Mouse (Mus musculus) lung, embryonic 15.5 days (tissue): Measurements from ENCODE around the gene Oas3. TPM values are rescaled to one million over a fixed set of nuclear protein-coding genes. Genes with fewer than 3 reads are reported as not detected.
A peak's percentile ranks its signal among the peaks of the same experiment; 100 is the strongest.

Experiments used
- ATAC-seq: fragments of 200-750 bp; cut with Nextera tagmentation; 2 replicates; pipeline ENCODE4 v1.8.0; 2017; ENCODE audit warnings: moderate number of reproducible peaks, borderline replicate concordance; ENCODE audit not compliant: low FRiP score, low TSS enrichment; ENCODE audit errors: extremely low read depth
- H3K27ac ChIP-seq: fragments of 300-500 bp; sonication (generic); 2 replicates; pipeline ENCODE4 v1.5.1; 2015; ENCODE audit warnings: moderate library complexity, mild to moderate bottlenecking, inconsistent platforms
- H3K27me3 ChIP-seq: fragments of 300-500 bp; sonication (generic); 2 replicates; pipeline ENCODE4 v1.6.1; 2015; ENCODE audit warnings: inconsistent platforms
- H3K36me3 ChIP-seq: fragments of 300-500 bp; sonication (generic); 2 replicates; pipeline ENCODE4 v1.6.1; 2015; ENCODE audit warnings: inconsistent platforms
- H3K4me1 ChIP-seq: fragments of 300-500 bp; sonication (generic); 2 replicates; pipeline ENCODE4 v1.6.1; 2015; ENCODE audit warnings: inconsistent platforms
- H3K4me2 ChIP-seq: fragments of 300-500 bp; sonication (generic); 2 replicates; pipeline ENCODE4 v1.6.1; 2015; ENCODE audit warnings: inconsistent platforms, mild to moderate bottlenecking, moderate library complexity
- H3K4me3 ChIP-seq: fragments of 300-500 bp; sonication (generic); 2 replicates; pipeline ENCODE4 v1.5.1; 2015; ENCODE audit warnings: mild to moderate bottlenecking, inconsistent platforms
- H3K9ac ChIP-seq: fragments of 300-500 bp; sonication (generic); 2 replicates; pipeline ENCODE4 v1.6.1; 2015; ENCODE audit warnings: inconsistent platforms
- H3K9me3 ChIP-seq: fragments of 300-500 bp; sonication (generic); 2 replicates; pipeline ENCODE4 v1.6.1; 2016; ENCODE audit warnings: inconsistent platforms
- WGBS: fragments of 180-500 bp; shearing (Covaris S2); methylation state at CpG from one replicate; pipeline ENCODE4 v1.1.7; 2015; 5-methylcytosine and 5-hydroxymethylcytosine counted together
- polyA plus RNA-seq: library from polyadenylated mRNA; unstranded; fragments of >200 nt; fragmentation: Nextera tagmentation; extraction: Ambion mirVana; gene quantifications from 2 replicates; pipeline ENCODE4 v1.2.1, GENCODE M21; 2015

Oas3 gene
- polyA plus RNA-seq, 1 experiment from 2014 or later = 0.12 TPM

- H3K27me3 ChIP-seq = peaks cover 72% of the 10 kb centered on the region
Measured at GRCm38 (mm10) chr5:120712721-120713120, 64.7 kb downstream of the Oas3 start.

GRCm38 (mm10) chr5:120711827-120712226 lies 65.6 kb downstream of the Oas3 start, which contains the start of gene Dtx1:
TSS of gene Dtx1 (minus strand) at chr5:120711927.
- H3K9me3 ChIP-seq = no peaks in the 10 kb centered on the region
- H3K9ac ChIP-seq = peak within 1 kb of the TSS; percentile 6; the same call in 1 of the 2 replicates
- peak within 1 kb of the TSS; percentile 72 for H3K4me2 ChIP-seq
- no peak within 1 kb of the TSS for H3K27ac ChIP-seq
- peaks cover 73% of the 10 kb centered on the region for H3K27me3 ChIP-seq
- ATAC-seq = no peak
- 38% methylated on average over 3 of the region's 3 CpGs for WGBS
- peak within 1 kb of the TSS; percentile 40 for H3K4me3 ChIP-seq
- peaks cover 21% of the 10 kb centered on the region for H3K4me1 ChIP-seq
- H3K36me3 ChIP-seq = no peaks in the 10 kb centered on the region

More at GRCm38 (mm10) chr5:120712721-120713120, 64.7 kb downstream of the Oas3 start:
- no peak overlapping the region for H3K4me2 ChIP-seq
- no peak overlapping the region for H3K4me3 ChIP-seq
- no peaks in the 10 kb centered on the region for H3K36me3 ChIP-seq
- no peaks in the 10 kb centered on the region for H3K9me3 ChIP-seq
- H3K4me1 ChIP-seq = peaks cover 21% of the 10 kb centered on the region
- H3K9ac ChIP-seq = no peak overlapping the region
- 64% methylated on average over 8 of the region's 8 CpGs for WGBS
- no peak overlapping the region for H3K27ac ChIP-seq
- no peak for ATAC-seq

GRCm38 (mm10) chr5:120711416-120711815 lies 66.0 kb downstream of the Oas3 start:
- Histone ChIP-seq H3K9ac (peak overlapping the region; percentile 6; the same call in 1 of the 2 replicates), H3K4me3 (peak overlapping the region; percentile 40), H3K27me3 (peaks cover 77% of the 10 kb centered on the region), H3K4me2 (peak overlapping the region; percentile 72), H3K27ac (no peak overlapping the region), H3K36me3 (no peaks in the 10 kb centered on the region), H3K4me1 (peaks cover 21% of the 10 kb centered on the region), H3K9me3 (no peaks in the 10 kb centered on the region)
- WGBS = 1% methylated on average over 40 of the region's 43 CpGs
- ATAC-seq = no peak

- peaks cover 21% of the 10 kb centered on the region for H3K4me1 ChIP-seq
- no peaks in the 10 kb centered on the region for H3K36me3 ChIP-seq
- H3K4me3 ChIP-seq = peak overlapping the region; percentile 40
- no peaks in the 10 kb centered on the region for H3K9me3 ChIP-seq
- H3K9ac ChIP-seq = peak overlapping the region; percentile 24; the same call in 1 of the 2 replicates
- no peak for ATAC-seq
- H3K27me3 ChIP-seq = peaks cover 80% of the 10 kb centered on the region
- no peak overlapping the region for H3K27ac ChIP-seq
- WGBS = 1% methylated on average over 28 of the region's 34 CpGs
- peak overlapping the region; percentile 72 for H3K4me2 ChIP-seq
Measured at GRCm38 (mm10) chr5:120710826-120711248, 66.6 kb downstream of the Oas3 start.

- peak; percentile 61 for ATAC-seq
- H3K27me3 ChIP-seq = peaks cover 80% of the 10 kb centered on the region
Measured at GRCm38 (mm10) chr5:120710161-120710825, 67.2 kb downstream of the Oas3 start.

GRCm38 (mm10) chr5:120706976-120707375 lies 70.5 kb downstream of the Oas3 start:
- Histone ChIP-seq H3K27me3 (peaks cover 52% of the 10 kb centered on the region), H3K4me2 (no peak overlapping the region), H3K9ac (no peak overlapping the region), H3K9me3 (no peaks in the 10 kb centered on the region), H3K27ac (no peak overlapping the region), H3K4me1 (peaks cover 21% of the 10 kb centered on the region), H3K4me3 (no peak overlapping the region), H3K36me3 (no peaks in the 10 kb centered on the region)
- 38% methylated on average over 13 of the region's 13 CpGs for WGBS
- no peak for ATAC-seq

More at GRCm38 (mm10) chr5:120710161-120710825, 67.2 kb downstream of the Oas3 start:
- H3K4me3 ChIP-seq = peak overlapping the region; percentile 40
- H3K4me2 ChIP-seq = peak overlapping the region; percentile 72
- H3K9ac ChIP-seq = peak overlapping the region; percentile 24
- H3K4me1 ChIP-seq = peaks cover 21% of the 10 kb centered on the region
- WGBS = 2% methylated on average over 40 of the region's 40 CpGs
- no peaks in the 10 kb centered on the region for H3K36me3 ChIP-seq
- H3K27ac ChIP-seq = no peak overlapping the region
- H3K9me3 ChIP-seq = no peaks in the 10 kb centered on the region

- H3K9ac ChIP-seq = no peak overlapping the region
- no peak overlapping the region for H3K4me2 ChIP-seq
- H3K4me3 ChIP-seq = no peak overlapping the region
- no peaks in the 10 kb centered on the region for H3K9me3 ChIP-seq
- peaks cover 48% of the 10 kb centered on the region for H3K27me3 ChIP-seq
- WGBS = 4% methylated on average over 16 of the region's 16 CpGs
- peaks cover 19% of the 10 kb centered on the region for H3K4me1 ChIP-seq
- ATAC-seq = no peak
- no peak overlapping the region for H3K27ac ChIP-seq
- H3K36me3 ChIP-seq = no peaks in the 10 kb centered on the region
Measured at GRCm38 (mm10) chr5:120706541-120706940, 70.9 kb downstream of the Oas3 start.

GRCm38 (mm10) chr5:120704421-120704820 lies 73.0 kb downstream of the Oas3 start:
- no peaks in the 10 kb centered on the region for H3K4me1 ChIP-seq
- no peak overlapping the region for H3K4me2 ChIP-seq
- no peak for ATAC-seq
- peaks cover 41% of the 10 kb centered on the region for H3K27me3 ChIP-seq
- H3K9me3 ChIP-seq = no peaks in the 10 kb centered on the region
- WGBS = 46% methylated on average over 6 of the region's 6 CpGs
- no peaks in the 10 kb centered on the region for H3K36me3 ChIP-seq
- no peak overlapping the region for H3K9ac ChIP-seq
- H3K4me3 ChIP-seq = no peak overlapping the region
- no peak overlapping the region for H3K27ac ChIP-seq

- Histone ChIP-seq H3K9me3 (no peaks in the 10 kb centered on the region), H3K27me3 (peaks cover 35% of the 10 kb centered on the region), H3K27ac (no peak overlapping the region), H3K36me3 (no peaks in the 10 kb centered on the region), H3K4me3 (no peak overlapping the region), H3K4me1 (no peaks in the 10 kb centered on the region), H3K4me2 (no peak overlapping the region), H3K9ac (no peak overlapping the region)
- no peak for ATAC-seq
- 73% methylated on average over 3 of the region's 3 CpGs for WGBS
Measured at GRCm38 (mm10) chr5:120703660-120704059, 73.8 kb downstream of the Oas3 start.

Other genes with a start within 250 kb of the Oas3 start
- 18.6 and 20.3 TPM in 2 replicates for gene Tpcn1, start 189.0 kb downstream of the Oas3 start, polyA plus RNA-seq
- 0.34 and 0.64 TPM in 2 replicates for gene Iqcd, start 188.6 kb downstream of the Oas3 start, polyA plus RNA-seq
- gene Rita1, start 165.1 kb downstream of the Oas3 start, polyA plus RNA-seq = 11.1 and 11.6 TPM in 2 replicates
- 37.8 and 41.1 TPM in 2 replicates for gene Ddx54, start 164.9 kb downstream of the Oas3 start, polyA plus RNA-seq
- gene Cfap73, start 143.4 kb downstream of the Oas3 start, polyA plus RNA-seq = 0.44 and 0.59 TPM in 2 replicates
- 0.05 and 0.27 TPM in 2 replicates for gene Rasal1, start 128.8 kb downstream of the Oas3 start, polyA plus RNA-seq
- 2.5 and 3.8 TPM in 2 replicates for gene Dtx1, start 65.7 kb downstream of the Oas3 start, polyA plus RNA-seq
- 0.30 and 0.34 TPM in 2 replicates for gene Oas2, start 27.8 kb downstream of the Oas3 start, polyA plus RNA-seq
- not detected in 2 replicates for gene Oas1e, start 17.9 kb upstream of the Oas3 start, polyA plus RNA-seq
- gene Oas1c, start 34.9 kb upstream of the Oas3 start, polyA plus RNA-seq = 0.33 and 0.49 TPM in 2 replicates
- gene Oas1f, start 69.7 kb upstream of the Oas3 start, polyA plus RNA-seq = not detected in 2 replicates
- gene Oas1h, start 83.8 kb upstream of the Oas3 start, polyA plus RNA-seq = not detected in 2 replicates
- 0.66 and 1.0 TPM in 2 replicates for gene Oas1g, start 110.0 kb upstream of the Oas3 start, polyA plus RNA-seq
- 1.6 and 1.9 TPM in 2 replicates for gene Oas1a, start 129.9 kb upstream of the Oas3 start, polyA plus RNA-seq
- not detected in 2 replicates for gene Oas1d, start 136.9 kb upstream of the Oas3 start, polyA plus RNA-seq
- 0.07 TPM in 1 of 2 replicates, not detected in the other for gene Rph3a, start 232.4 kb upstream of the Oas3 start, polyA plus RNA-seq